Mouse (Mus musculus): ENCODE data around the gene Sucnr1. TPM values are rescaled to one million over a fixed set of nuclear protein-coding genes. Genes with fewer than 3 reads are reported as not detected.
"Not testable (repeated sequence)": the region's sequence is repeated elsewhere in the genome, so short reads cannot be mapped to it uniquely, and the experiment has no call there.

The Sucnr1 gene
- polyA plus RNA-seq, 1 experiment from 2014 or later: not detected

DNA sequence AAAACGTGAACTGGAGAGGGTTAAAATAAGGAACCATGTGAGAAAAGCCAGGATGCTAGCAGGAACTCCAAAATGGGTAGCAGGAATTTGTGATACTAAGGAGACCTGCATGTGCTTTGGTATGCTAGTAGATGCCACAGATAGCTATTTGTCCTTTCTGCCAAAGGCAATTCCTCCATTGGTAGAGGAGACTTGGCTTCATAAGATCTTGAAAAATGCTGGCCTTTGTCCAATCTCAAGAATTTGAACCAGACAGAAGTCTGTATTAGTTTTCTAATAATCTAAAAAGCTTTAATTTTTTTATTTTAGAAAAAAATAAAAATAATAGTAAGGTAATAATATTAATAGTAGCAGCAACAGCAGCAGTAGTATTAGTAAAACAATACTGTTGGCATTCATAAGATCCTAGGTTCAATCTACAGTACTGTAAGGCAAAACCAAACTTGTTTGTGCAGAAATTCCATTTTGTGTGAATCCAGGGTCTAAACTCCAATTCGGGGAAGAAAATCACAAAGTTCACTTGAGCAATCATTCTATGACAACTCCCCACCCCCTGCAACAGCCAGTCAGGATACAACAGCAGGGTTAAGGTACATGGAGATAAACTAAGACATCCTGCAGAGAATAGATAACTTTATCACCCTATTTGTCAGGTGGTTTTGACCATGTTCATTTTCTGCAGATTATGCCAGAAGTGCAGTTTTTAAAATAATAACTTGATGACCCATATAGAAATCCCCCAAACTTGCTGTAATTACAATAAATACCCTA is 12.9 kb downstream of the Sucnr1 start:
- no peak overlapping the region for H3K4me3 ChIP-seq
- H3K9ac ChIP-seq (replicated peaks): no peak overlapping the region
- WGBS: 94% methylated on average over 2 of the region's 2 CpGs
- H3K36me3 ChIP-seq: no peaks in the 10 kb centered on the region
- no peaks in the 10 kb centered on the region for H3K4me1 ChIP-seq
- no peak overlapping the region for H3K4me2 ChIP-seq (replicated peaks)
- no peaks in the 10 kb centered on the region for H3K27me3 ChIP-seq
- H3K27ac ChIP-seq (replicated peaks): no peak overlapping the region
- no peak for ATAC-seq (ENCODE audit: low FRiP score, low read depth)
- H3K9me3 ChIP-seq: no peaks in the 10 kb centered on the region

DNA sequence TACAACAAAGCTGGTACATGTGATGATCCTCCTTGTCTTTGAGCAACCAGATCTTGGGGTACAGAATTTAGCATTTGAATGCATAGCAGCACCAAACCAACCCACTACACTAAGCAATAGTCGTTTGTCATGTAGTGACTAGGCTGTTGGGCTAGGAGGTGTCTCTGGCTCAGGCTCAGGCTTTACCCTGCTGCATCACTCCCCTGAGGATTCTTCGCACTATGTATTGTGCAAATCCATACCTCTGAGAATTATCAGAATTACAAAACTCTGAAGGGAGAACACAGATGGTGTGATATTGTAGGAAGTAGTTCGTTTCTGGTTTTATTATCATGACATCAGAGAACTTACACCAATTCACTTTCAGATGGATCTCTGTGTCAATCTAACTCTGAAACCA is 15.3 kb downstream of the Sucnr1 start:
- Histone ChIP-seq H3K36me3 (no peaks in the 10 kb centered on the region), H3K27ac (replicated peaks) (no peak overlapping the region), H3K4me3 (no peak overlapping the region), H3K27me3 (no peaks in the 10 kb centered on the region), H3K4me2 (replicated peaks) (no peak overlapping the region), H3K9me3 (no peaks in the 10 kb centered on the region), H3K9ac (replicated peaks) (no peak overlapping the region), H3K4me1 (no peaks in the 10 kb centered on the region)
- ATAC-seq (ENCODE audit: low FRiP score, low read depth): no peak
- 83% methylated on average over 3 of the region's 3 CpGs for WGBS

DNA sequence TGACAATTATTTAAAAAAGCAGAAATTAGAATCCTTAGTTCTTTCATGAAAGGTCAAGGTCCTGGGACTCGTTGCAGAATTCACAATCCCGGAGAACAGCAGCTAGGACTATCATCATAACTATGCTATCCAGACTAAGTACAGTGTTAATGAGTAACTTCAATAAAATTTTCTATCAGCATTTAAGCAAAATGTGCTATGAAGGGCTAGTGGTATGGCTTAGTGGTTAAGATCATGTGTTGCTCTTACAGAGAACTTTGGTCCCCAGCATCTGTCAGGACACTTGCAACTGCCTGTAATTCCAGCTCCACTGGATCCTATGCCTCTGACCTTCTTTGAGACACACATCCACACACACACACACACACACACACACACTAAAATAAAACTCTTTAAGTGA is 15.8 kb downstream of the Sucnr1 start:
- Histone ChIP-seq H3K27ac (replicated peaks) (no peak overlapping the region), H3K9ac (replicated peaks) (no peak overlapping the region), H3K4me1 (no peaks in the 10 kb centered on the region), H3K9me3 (no peaks in the 10 kb centered on the region), H3K36me3 (no peaks in the 10 kb centered on the region), H3K27me3 (no peaks in the 10 kb centered on the region), H3K4me2 (replicated peaks) (no peak overlapping the region), H3K4me3 (no peak overlapping the region)
- no peak for ATAC-seq (ENCODE audit: low FRiP score, low read depth)
- WGBS: 87% methylated on average over 2 of the region's 2 CpGs

DNA sequence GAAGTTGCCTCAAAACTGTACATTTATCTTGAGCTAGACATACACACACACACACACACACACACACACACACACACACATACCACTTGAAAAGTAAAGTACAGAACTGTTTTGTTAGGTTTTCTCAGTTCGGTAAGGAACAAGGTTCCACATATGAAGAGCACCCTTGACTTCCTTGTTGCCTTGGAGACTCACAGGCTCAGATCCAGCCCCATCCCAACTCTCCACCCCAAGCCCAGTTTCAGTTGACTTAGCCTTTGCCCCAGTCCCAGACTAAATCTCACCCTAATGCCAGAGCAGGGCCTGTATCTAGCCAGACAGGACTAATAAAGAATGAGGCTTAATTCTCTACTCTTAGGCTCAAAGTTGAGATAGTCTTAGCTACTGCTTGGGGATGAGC is 16.9 kb downstream of the Sucnr1 start:
- Histone ChIP-seq H3K36me3 (no peaks in the 10 kb centered on the region), H3K4me1 (no peaks in the 10 kb centered on the region), H3K27ac (replicated peaks) (no peak overlapping the region), H3K4me3 (no peak overlapping the region), H3K9me3 (no peaks in the 10 kb centered on the region), H3K4me2 (replicated peaks) (no peak overlapping the region), H3K9ac (replicated peaks) (no peak overlapping the region), H3K27me3 (no peaks in the 10 kb centered on the region)
- no peak for ATAC-seq (ENCODE audit: low FRiP score, low read depth)
- 78% methylated on average over 1 of the region's 1 CpGs for WGBS

DNA sequence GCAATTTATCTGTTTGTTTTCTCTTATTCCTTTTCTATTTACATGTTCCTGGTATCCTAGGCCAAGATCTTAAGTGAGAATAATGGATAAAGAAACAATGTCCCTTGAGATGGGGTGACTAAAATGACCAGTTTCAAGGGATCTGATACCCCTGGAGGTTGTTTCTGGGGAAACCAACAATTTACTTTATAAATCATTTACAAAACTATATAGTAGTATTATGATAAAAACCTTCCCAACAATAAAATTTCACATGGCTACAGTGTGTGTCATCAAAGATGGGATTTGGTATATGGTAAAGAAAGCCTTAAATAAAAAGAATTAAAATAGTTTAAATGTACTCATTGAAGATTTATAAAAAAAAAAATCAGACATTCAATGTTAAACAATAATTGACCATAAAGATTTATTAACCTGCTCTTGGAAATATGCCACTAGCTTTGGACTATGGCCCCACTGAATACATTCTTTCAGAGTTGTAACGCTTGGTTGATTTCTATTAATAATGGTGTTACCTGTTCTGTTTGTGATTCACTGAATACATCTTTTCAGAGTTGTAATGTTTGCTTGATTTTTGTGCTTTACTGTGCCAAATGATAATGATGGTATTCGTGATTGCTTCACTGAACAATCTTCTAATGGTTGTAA is 22.9 kb downstream of the Sucnr1 start:
- WGBS: 84% methylated on average over 2 of the region's 2 CpGs
- H3K4me3 ChIP-seq: no peak overlapping the region
- H3K4me2 ChIP-seq (replicated peaks): no peak overlapping the region
- H3K9ac ChIP-seq (replicated peaks): no peak overlapping the region
- no peak overlapping the region for H3K27ac ChIP-seq (replicated peaks)
- H3K9me3 ChIP-seq: no peaks in the 10 kb centered on the region
- no peaks in the 10 kb centered on the region for H3K4me1 ChIP-seq
- H3K27me3 ChIP-seq: no peaks in the 10 kb centered on the region
- no peak for ATAC-seq (ENCODE audit: low FRiP score, low read depth)
- H3K36me3 ChIP-seq: no peaks in the 10 kb centered on the region

DNA sequence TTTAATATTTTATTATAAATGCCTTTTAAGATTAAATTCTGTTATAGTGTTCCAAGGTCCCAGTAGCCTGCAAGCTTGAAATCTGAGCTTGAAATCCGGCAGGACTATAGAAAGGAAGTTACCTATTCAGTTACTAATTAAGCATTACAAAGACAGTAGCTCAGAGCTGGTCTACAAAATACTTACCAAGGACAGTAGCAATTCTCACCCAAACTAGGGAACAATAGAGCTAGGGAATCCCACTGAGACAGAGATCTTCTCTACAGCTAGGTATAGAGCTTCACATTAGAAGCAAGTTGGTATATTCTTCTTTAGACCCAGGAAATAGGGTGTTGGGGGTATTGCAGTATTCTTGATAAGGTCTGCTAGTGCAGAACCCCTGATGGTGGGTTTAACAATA is 24.8 kb downstream of the Sucnr1 start:
- H3K4me2 ChIP-seq (replicated peaks); H3K4me3 ChIP-seq; H3K9ac ChIP-seq (replicated peaks); H3K36me3 ChIP-seq; H3K27ac ChIP-seq (replicated peaks); H3K27me3 ChIP-seq; H3K4me1 ChIP-seq; H3K9me3 ChIP-seq; ATAC-seq (ENCODE audit: low FRiP score, low read depth): not testable (repeated sequence)
- 47% methylated on average over 1 of the region's 1 CpGs for WGBS

DNA sequence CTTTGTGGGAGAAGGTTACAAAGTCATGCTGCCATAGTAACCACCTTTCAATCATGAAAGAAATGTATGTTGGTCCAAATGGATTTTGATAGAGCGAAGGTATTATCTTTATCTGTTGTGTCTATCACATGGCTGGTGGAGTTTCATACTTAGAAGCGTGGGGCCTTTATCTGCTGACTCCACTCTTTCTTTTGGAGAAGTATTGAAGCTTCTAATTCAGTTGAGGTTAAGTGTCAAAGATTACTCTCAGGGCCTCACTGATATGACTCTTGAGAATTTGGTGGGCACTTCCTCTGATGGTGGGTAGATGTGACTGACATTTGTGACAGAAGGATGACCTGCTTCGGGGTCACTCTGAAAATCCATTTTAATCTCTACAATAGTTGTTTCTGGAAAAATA is 26.1 kb downstream of the Sucnr1 start:
- WGBS: 93% methylated on average over 3 of the region's 3 CpGs
- H3K27me3 ChIP-seq: no peaks in the 10 kb centered on the region
- no peak for ATAC-seq (ENCODE audit: low FRiP score, low read depth)
- no peak overlapping the region for H3K4me3 ChIP-seq
- H3K9ac ChIP-seq (replicated peaks): no peak overlapping the region
- H3K36me3 ChIP-seq: no peaks in the 10 kb centered on the region
- no peaks in the 10 kb centered on the region for H3K9me3 ChIP-seq
- no peak overlapping the region for H3K27ac ChIP-seq (replicated peaks)
- H3K4me2 ChIP-seq (replicated peaks): no peak overlapping the region
- no peaks in the 10 kb centered on the region for H3K4me1 ChIP-seq

DNA sequence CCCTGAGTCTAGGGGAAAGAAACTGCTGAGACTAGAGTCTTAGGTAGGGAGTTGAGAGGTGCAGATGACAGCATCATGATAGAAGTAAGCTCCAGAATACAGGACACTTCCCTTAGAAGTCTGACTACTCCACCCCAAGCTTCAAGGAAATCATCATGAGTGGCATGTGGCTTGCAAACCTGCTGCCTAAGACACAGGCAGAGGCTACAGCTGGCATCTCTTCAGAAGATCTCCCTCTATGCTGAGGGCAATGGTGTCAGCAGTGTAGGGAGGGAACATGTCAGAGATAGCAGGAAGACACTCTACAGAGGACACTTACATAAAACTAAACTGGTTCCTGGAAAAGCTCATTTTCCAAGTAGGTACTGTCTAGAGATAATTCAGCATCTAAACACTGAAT is 27.1 kb downstream of the Sucnr1 start:
- no peak overlapping the region for H3K4me2 ChIP-seq (replicated peaks)
- H3K9ac ChIP-seq (replicated peaks): no peak overlapping the region
- no peak overlapping the region for H3K4me3 ChIP-seq
- H3K36me3 ChIP-seq: no peaks in the 10 kb centered on the region
- H3K27ac ChIP-seq (replicated peaks): no peak overlapping the region
- no peaks in the 10 kb centered on the region for H3K27me3 ChIP-seq
- H3K9me3 ChIP-seq: no peaks in the 10 kb centered on the region
- no peak for ATAC-seq (ENCODE audit: low FRiP score, low read depth)
- no peaks in the 10 kb centered on the region for H3K4me1 ChIP-seq

DNA sequence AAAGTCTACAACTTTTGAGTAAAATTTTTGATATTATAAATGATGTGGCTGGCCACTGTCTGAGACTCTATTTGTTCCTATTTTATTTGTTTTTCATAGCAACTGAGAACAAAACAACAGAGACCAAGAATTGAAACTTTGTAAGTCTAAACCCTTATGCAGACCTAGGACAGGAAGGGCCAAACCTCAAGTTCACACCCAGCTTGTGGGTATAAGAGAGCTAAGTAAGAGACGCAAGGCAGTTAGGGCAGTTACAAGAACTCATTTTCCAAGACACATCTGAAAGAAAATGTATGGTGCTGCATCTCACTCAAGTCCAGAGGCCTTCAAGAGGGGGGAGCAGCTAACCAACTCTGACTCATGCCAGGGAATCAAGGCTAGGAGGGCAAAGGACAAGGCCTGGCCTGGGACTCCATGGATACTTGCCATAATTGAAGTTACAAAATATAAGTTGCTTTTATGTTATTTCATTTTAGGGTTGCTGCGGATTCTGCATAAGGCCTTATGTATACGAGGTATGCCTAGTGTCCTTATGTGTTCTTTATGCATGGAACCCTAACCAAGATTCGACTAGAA is 29.6 kb downstream of the Sucnr1 start:
- Histone ChIP-seq H3K4me1 (no peaks in the 10 kb centered on the region), H3K27ac (replicated peaks) (no peak overlapping the region), H3K36me3 (no peaks in the 10 kb centered on the region), H3K4me3 (no peak overlapping the region), H3K4me2 (replicated peaks) (no peak overlapping the region), H3K9me3 (no peaks in the 10 kb centered on the region), H3K27me3 (no peaks in the 10 kb centered on the region), H3K9ac (replicated peaks) (no peak overlapping the region)
- WGBS: 88% methylated on average over 4 of the region's 4 CpGs
- no peak for ATAC-seq (ENCODE audit: low FRiP score, low read depth)

DNA sequence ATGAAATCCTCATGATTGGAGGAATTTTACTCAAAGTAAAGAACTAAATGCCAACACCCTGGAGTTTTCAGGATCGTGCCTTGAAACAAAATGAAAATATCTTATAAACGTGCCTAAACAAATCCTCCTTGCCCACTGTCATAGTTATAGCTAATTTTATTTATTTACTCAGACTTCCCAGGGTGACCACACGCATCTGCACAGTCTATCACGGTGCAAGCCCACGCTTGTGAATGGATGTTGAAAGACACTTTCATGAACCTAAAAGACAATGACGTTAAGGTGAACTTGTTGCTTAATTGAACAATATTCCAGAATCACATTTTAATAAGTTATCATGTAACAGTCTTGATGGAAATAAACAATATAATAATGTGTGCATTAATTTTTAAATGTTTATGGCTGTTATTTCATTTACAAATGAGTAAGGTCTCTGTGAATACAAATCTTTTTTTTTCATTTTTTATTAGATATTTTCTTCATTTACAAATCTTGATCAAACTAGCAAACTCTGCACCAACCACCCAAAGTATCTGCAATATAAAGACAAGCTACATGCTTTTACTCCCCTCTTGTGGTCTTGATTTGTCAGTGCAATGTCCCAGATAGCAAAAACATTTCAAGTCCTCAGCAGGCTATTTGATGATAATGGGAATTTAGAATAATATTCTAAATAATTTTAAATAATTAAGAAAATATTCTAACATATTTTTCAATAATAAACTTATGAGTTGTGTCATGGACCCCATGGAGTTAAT is 30.4 kb downstream of the Sucnr1 start:
- H3K4me3 ChIP-seq: no peak overlapping the region
- WGBS: 76% methylated on average over 6 of the region's 6 CpGs
- H3K4me2 ChIP-seq (replicated peaks): no peak overlapping the region
- H3K9me3 ChIP-seq: no peaks in the 10 kb centered on the region
- H3K27me3 ChIP-seq: no peaks in the 10 kb centered on the region
- H3K4me1 ChIP-seq: no peaks in the 10 kb centered on the region
- peak; percentile 39; the same call in 1 of the 2 replicates for ATAC-seq (ENCODE audit: low FRiP score, low read depth)
- no peak overlapping the region for H3K9ac ChIP-seq (replicated peaks)
- H3K36me3 ChIP-seq: no peaks in the 10 kb centered on the region
- H3K27ac ChIP-seq (replicated peaks): no peak overlapping the region

DNA sequence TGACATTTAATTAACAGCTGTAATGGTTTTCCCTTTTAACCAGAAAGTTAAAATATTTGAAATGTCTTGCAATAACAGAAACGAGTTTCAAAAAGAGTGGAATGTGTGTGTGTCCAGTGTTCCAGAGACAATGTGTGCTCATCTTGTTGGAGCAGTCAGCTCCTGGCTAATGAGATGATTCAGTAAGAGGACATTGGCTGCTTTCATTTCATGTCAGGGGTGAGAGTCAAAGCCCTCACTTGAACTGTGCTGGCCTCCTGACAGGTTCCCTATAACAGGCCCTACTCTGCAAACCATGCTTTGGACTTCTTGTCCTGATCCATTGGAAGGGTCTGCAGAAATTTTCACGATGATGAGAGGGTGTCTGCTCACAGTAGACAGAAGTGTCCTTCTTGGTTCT is 32.9 kb downstream of the Sucnr1 start:
- 55% methylated on average over 2 of the region's 2 CpGs for WGBS
- ATAC-seq (ENCODE audit: low FRiP score, low read depth): no peak

DNA sequence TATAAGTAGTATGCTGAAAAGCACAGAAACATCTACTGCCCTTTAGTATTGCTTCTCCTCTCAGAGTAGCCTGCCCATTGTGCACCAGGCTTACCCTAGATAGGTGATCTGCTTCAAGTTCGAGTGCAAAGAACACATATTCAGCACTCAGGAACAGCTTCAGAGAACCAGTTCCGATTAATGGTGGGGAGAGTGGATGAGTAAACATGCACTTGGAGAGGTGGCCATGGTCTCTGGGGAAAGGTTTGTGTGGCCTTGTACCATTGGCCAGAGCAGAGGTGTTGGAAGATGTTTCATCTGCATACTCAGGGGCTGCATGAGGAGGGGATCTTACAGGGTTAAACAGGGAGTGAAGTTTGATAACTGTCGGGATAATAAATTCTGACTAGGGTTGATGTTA is 39.8 kb downstream of the Sucnr1 start:
- Histone ChIP-seq H3K36me3 (no peaks in the 10 kb centered on the region), H3K4me2 (replicated peaks) (no peak overlapping the region), H3K4me3 (no peak overlapping the region), H3K9ac (replicated peaks) (no peak overlapping the region), H3K4me1 (no peaks in the 10 kb centered on the region), H3K27me3 (no peaks in the 10 kb centered on the region), H3K27ac (replicated peaks) (no peak overlapping the region), H3K9me3 (no peaks in the 10 kb centered on the region)
- ATAC-seq (ENCODE audit: low FRiP score, low read depth): no peak
- 84% methylated on average over 3 of the region's 3 CpGs for WGBS

More for the DNA sequence above, 32.9 kb downstream of the Sucnr1 start:
- H3K4me1 ChIP-seq: no peaks in the 10 kb centered on the region
- no peaks in the 10 kb centered on the region for H3K9me3 ChIP-seq
- no peaks in the 10 kb centered on the region for H3K27me3 ChIP-seq
- no peak overlapping the region for H3K27ac ChIP-seq (replicated peaks)
- H3K9ac ChIP-seq (replicated peaks): no peak overlapping the region
- no peak overlapping the region for H3K4me3 ChIP-seq
- no peaks in the 10 kb centered on the region for H3K36me3 ChIP-seq
- no peak overlapping the region for H3K4me2 ChIP-seq (replicated peaks)
